Mouse (Mus musculus): ENCODE data around the gene Gsg1l. TPM values are rescaled to one million over a fixed set of nuclear protein-coding genes. Genes with fewer than 3 reads are reported as not detected.

Gsg1l gene
- polyA plus RNA-seq, 1 experiment from 2014 or later: 0.21 TPM

DNA sequence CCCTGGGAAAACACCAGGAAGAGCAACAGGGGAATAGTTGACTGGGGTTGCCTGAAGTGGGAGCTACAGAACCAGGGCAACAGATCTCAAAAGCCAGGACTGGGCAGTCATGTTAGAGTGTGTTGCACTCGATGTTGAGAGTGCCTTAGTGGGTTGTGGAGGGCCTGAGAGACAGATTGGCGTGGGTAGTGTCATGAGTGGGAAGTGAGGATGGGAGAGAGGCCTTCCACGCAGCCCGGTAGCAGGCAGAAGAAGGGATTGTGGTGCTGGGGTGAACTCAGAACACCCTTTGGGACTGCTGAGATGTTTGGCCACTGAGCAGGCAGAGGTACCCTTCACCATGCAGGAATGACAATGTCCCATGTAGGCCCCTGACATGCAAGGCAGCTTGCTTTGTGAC, 185.2 kb downstream of the Gsg1l start:
- ATAC-seq (replicated peaks; ENCODE audit: low FRiP score) (no peak), DNase-seq (ENCODE audit: low spot score) (no peak)
- no peaks in the 10 kb centered on the region for H3K36me3 ChIP-seq (ENCODE audit: control insufficient read depth, insufficient read depth, low read length)
- H3K27ac ChIP-seq (ENCODE audit: low read depth, low read length): no peak overlapping the region
- H3K4me1 ChIP-seq (replicated peaks; ENCODE audit: control insufficient read depth, insufficient read depth, low read length): no peaks in the 10 kb centered on the region
- no peaks in the 10 kb centered on the region for H3K9me3 ChIP-seq (ENCODE audit: control insufficient read depth, low read length)
- H3K9ac ChIP-seq (ENCODE audit: low read depth, low read length): no peak overlapping the region
- no peak overlapping the region for H3K4me2 ChIP-seq
- H3K27me3 ChIP-seq (replicated peaks; ENCODE audit: control insufficient read depth, insufficient read depth, low read length): peaks cover 3% of the 10 kb centered on the region; the same call in 1 of the 2 replicates
- 82% methylated on average over 4 of the region's 4 CpGs for WGBS
- no peak overlapping the region for H3K4me3 ChIP-seq (ENCODE audit: low read depth, low read length)

- Histone ChIP-seq H3K27me3 (replicated peaks; ENCODE audit: control insufficient read depth, insufficient read depth, low read length) (no peaks in the 10 kb centered on the region), H3K4me3 (ENCODE audit: low read depth, low read length) (no peak overlapping the region), H3K4me1 (replicated peaks; ENCODE audit: control insufficient read depth, insufficient read depth, low read length) (no peaks in the 10 kb centered on the region), H3K27ac (ENCODE audit: low read depth, low read length) (no peak overlapping the region), H3K36me3 (ENCODE audit: control insufficient read depth, insufficient read depth, low read length) (no peaks in the 10 kb centered on the region), H3K9ac (ENCODE audit: low read depth, low read length) (no peak overlapping the region), H3K9me3 (ENCODE audit: control insufficient read depth, low read length) (no peaks in the 10 kb centered on the region), H3K4me2 (no peak overlapping the region)
- WGBS: 83% methylated on average over 5 of the region's 5 CpGs
- DNase-seq (ENCODE audit: low spot score) (no peak), ATAC-seq (replicated peaks; ENCODE audit: low FRiP score) (no peak)
These were observed 188.6 kb downstream of the Gsg1l start for GRCm38 (mm10) chr7:125893621-125894020.

- Histone ChIP-seq H3K36me3 (ENCODE audit: control insufficient read depth, insufficient read depth, low read length) (no peaks in the 10 kb centered on the region), H3K4me1 (replicated peaks; ENCODE audit: control insufficient read depth, insufficient read depth, low read length) (no peaks in the 10 kb centered on the region; the same call in 1 of the 2 replicates), H3K4me3 (ENCODE audit: low read depth, low read length) (no peak overlapping the region), H3K9ac (ENCODE audit: low read depth, low read length) (no peak overlapping the region), H3K9me3 (ENCODE audit: control insufficient read depth, low read length) (no peaks in the 10 kb centered on the region), H3K4me2 (no peak overlapping the region), H3K27me3 (replicated peaks; ENCODE audit: control insufficient read depth, insufficient read depth, low read length) (no peaks in the 10 kb centered on the region), H3K27ac (ENCODE audit: low read depth, low read length) (no peak overlapping the region)
- DNase-seq (ENCODE audit: low spot score): no peak
- ATAC-seq (replicated peaks; ENCODE audit: low FRiP score): no peak
- 67% methylated on average over 12 of the region's 12 CpGs for WGBS
These were observed 193.8 kb downstream of the Gsg1l start for GRCm38 (mm10) chr7:125888373-125888772.

DNA sequence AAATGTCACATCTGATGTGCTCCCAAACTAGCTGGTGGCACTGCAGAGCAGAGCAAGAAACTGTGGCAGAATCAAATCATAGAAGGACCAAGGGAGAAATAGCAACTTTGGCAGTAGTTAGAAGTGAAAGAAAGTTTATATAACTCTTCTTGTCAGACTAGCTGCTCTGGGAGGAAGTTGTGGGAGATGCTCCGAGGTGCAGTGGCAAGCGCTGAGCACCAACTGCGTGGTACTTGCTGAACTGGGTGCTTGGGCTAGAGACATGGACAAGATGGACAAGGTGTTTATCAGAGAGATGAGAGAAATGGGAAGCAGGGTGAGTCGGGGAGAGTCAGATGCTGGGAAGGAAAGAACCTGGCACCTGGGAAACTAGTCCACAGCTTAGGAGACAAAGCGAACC, 194.4 kb downstream of the Gsg1l start:
- Histone ChIP-seq H3K9ac (ENCODE audit: low read depth, low read length) (no peak overlapping the region), H3K4me1 (replicated peaks; ENCODE audit: control insufficient read depth, insufficient read depth, low read length) (no peaks in the 10 kb centered on the region; the same call in 1 of the 2 replicates), H3K4me3 (ENCODE audit: low read depth, low read length) (no peak overlapping the region), H3K9me3 (ENCODE audit: control insufficient read depth, low read length) (no peaks in the 10 kb centered on the region), H3K27ac (ENCODE audit: low read depth, low read length) (no peak overlapping the region), H3K36me3 (ENCODE audit: control insufficient read depth, insufficient read depth, low read length) (no peaks in the 10 kb centered on the region), H3K4me2 (no peak overlapping the region), H3K27me3 (replicated peaks; ENCODE audit: control insufficient read depth, insufficient read depth, low read length) (no peaks in the 10 kb centered on the region)
- ATAC-seq (replicated peaks; ENCODE audit: low FRiP score) (no peak), DNase-seq (ENCODE audit: low spot score) (no peak)
- 81% methylated on average over 5 of the region's 5 CpGs for WGBS

GRCm38 (mm10) chr7:125887124-125887523, 195.1 kb downstream of the Gsg1l start:
- H3K36me3 ChIP-seq (ENCODE audit: control insufficient read depth, insufficient read depth, low read length): no peaks in the 10 kb centered on the region
- no peak overlapping the region for H3K4me3 ChIP-seq (ENCODE audit: low read depth, low read length)
- 73% methylated on average over 4 of the region's 4 CpGs for WGBS
- H3K9me3 ChIP-seq (ENCODE audit: control insufficient read depth, low read length): no peaks in the 10 kb centered on the region
- H3K4me2 ChIP-seq: no peak overlapping the region
- no peak overlapping the region for H3K27ac ChIP-seq (ENCODE audit: low read depth, low read length)
- H3K9ac ChIP-seq (ENCODE audit: low read depth, low read length): no peak overlapping the region
- H3K4me1 ChIP-seq (replicated peaks; ENCODE audit: control insufficient read depth, insufficient read depth, low read length): no peaks in the 10 kb centered on the region; the same call in 1 of the 2 replicates
- no peaks in the 10 kb centered on the region for H3K27me3 ChIP-seq (replicated peaks; ENCODE audit: control insufficient read depth, insufficient read depth, low read length)
- no peak for DNase-seq (ENCODE audit: low spot score)
- ATAC-seq (replicated peaks; ENCODE audit: low FRiP score): no peak

DNA sequence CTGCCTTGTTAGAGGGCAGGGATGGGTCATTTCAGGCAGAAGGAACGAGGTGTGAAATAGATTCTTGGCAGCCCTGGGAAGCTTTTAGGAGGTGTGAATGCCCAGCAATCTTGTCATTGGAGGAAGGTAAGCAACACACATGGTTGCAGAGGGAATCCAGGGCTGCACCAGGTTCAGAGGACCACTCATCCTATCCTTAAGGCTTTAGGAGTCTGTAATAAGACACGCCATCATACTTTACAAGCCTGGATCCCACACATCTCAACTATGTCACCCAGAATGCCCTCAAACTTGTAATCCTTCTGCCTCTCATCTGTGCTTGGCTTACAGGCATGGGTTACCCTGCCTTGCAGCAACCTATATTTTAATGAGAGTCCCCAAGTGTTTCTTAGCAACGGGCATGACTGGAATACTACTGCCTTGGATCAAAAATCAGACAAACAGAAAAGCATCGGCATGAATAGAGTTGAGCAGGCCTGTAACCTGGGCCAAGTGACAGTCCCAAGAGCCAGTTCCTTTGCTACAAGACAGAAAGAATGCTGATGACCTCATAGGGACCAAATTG, 196.0 kb downstream of the Gsg1l start:
- Histone ChIP-seq H3K4me2 (no peak overlapping the region), H3K36me3 (ENCODE audit: control insufficient read depth, insufficient read depth, low read length) (no peaks in the 10 kb centered on the region), H3K9ac (ENCODE audit: low read depth, low read length) (no peak overlapping the region), H3K27ac (ENCODE audit: low read depth, low read length) (no peak overlapping the region), H3K4me3 (ENCODE audit: low read depth, low read length) (no peak overlapping the region), H3K27me3 (replicated peaks; ENCODE audit: control insufficient read depth, insufficient read depth, low read length) (no peaks in the 10 kb centered on the region), H3K4me1 (replicated peaks; ENCODE audit: control insufficient read depth, insufficient read depth, low read length) (no peaks in the 10 kb centered on the region; the same call in 1 of the 2 replicates), H3K9me3 (ENCODE audit: control insufficient read depth, low read length) (no peaks in the 10 kb centered on the region)
- DNase-seq (ENCODE audit: low spot score) (no peak), ATAC-seq (replicated peaks; ENCODE audit: low FRiP score) (no peak)
- 65% methylated on average over 4 of the region's 4 CpGs for WGBS

- Histone ChIP-seq H3K27ac (ENCODE audit: low read depth, low read length) (no peak overlapping the region), H3K4me3 (ENCODE audit: low read depth, low read length) (no peak overlapping the region), H3K9ac (ENCODE audit: low read depth, low read length) (no peak overlapping the region), H3K4me1 (replicated peaks; ENCODE audit: control insufficient read depth, insufficient read depth, low read length) (no peaks in the 10 kb centered on the region; the same call in 1 of the 2 replicates), H3K9me3 (ENCODE audit: control insufficient read depth, low read length) (no peaks in the 10 kb centered on the region), H3K27me3 (replicated peaks; ENCODE audit: control insufficient read depth, insufficient read depth, low read length) (no peaks in the 10 kb centered on the region), H3K4me2 (no peak overlapping the region), H3K36me3 (ENCODE audit: control insufficient read depth, insufficient read depth, low read length) (no peaks in the 10 kb centered on the region)
- DNase-seq (ENCODE audit: low spot score): no peak
- 72% methylated on average over 2 of the region's 2 CpGs for WGBS
- no peak for ATAC-seq (replicated peaks; ENCODE audit: low FRiP score)
These were observed 199.0 kb downstream of the Gsg1l start for GRCm38 (mm10) chr7:125883232-125883631.

DNA sequence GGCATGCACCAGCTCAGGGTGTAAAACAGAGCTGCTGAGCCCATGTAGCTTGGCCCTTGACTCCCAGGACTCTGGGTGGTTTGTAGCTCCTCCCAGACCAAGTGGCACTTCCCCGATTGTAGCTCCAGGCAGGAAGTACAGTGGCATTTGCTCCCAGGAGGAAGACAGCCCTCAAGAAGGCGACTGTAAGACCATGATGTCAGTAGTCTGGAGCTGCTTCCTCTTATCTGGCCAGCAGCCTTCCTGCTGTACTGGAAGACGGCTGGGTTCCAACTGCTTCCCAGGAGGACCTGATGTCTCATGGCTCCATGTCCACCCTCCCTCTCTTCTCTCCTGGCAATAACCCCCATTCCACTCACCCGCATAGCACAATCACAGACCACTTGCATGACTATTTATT, 204.2 kb downstream of the Gsg1l start:
- H3K9me3 ChIP-seq (ENCODE audit: control insufficient read depth, low read length): no peaks in the 10 kb centered on the region
- H3K36me3 ChIP-seq (ENCODE audit: control insufficient read depth, insufficient read depth, low read length): no peaks in the 10 kb centered on the region
- WGBS: 34% methylated on average over 4 of the region's 4 CpGs
- no peak overlapping the region for H3K9ac ChIP-seq (ENCODE audit: low read depth, low read length)
- H3K27me3 ChIP-seq (replicated peaks; ENCODE audit: control insufficient read depth, insufficient read depth, low read length): no peaks in the 10 kb centered on the region
- no peaks in the 10 kb centered on the region for H3K4me1 ChIP-seq (replicated peaks; ENCODE audit: control insufficient read depth, insufficient read depth, low read length)
- H3K27ac ChIP-seq (ENCODE audit: low read depth, low read length): no peak overlapping the region
- no peak overlapping the region for H3K4me3 ChIP-seq (ENCODE audit: low read depth, low read length)
- ATAC-seq (replicated peaks; ENCODE audit: low FRiP score): no peak
- H3K4me2 ChIP-seq: no peak overlapping the region
- DNase-seq (ENCODE audit: low spot score): no peak

- DNase-seq (ENCODE audit: low spot score) (no peak), ATAC-seq (replicated peaks; ENCODE audit: low FRiP score) (no peak)
- WGBS: 84% methylated on average over 6 of the region's 6 CpGs
- Histone ChIP-seq H3K9me3 (ENCODE audit: control insufficient read depth, low read length) (no peaks in the 10 kb centered on the region), H3K9ac (ENCODE audit: low read depth, low read length) (no peak overlapping the region), H3K27ac (ENCODE audit: low read depth, low read length) (no peak overlapping the region), H3K27me3 (replicated peaks; ENCODE audit: control insufficient read depth, insufficient read depth, low read length) (no peaks in the 10 kb centered on the region), H3K36me3 (ENCODE audit: control insufficient read depth, insufficient read depth, low read length) (no peaks in the 10 kb centered on the region), H3K4me2 (no peak overlapping the region), H3K4me1 (replicated peaks; ENCODE audit: control insufficient read depth, insufficient read depth, low read length) (no peaks in the 10 kb centered on the region), H3K4me3 (ENCODE audit: low read depth, low read length) (no peak overlapping the region)
These were observed 208.2 kb downstream of the Gsg1l start for GRCm38 (mm10) chr7:125873971-125874495.
